Mouse (Mus musculus): ENCODE measurements around the gene Tmem231.
A peak's percentile ranks its signal among the peaks of the same experiment; 100 is the strongest.

Gene Tmem231

GRCm38 (mm10) chr8:111933348-111934076 is at the start of gene Tmem231:
Gene Tmem231, minus strand, starts transcription at chr8:111933881.
- peaks cover 27% of the 10 kb centered on the region for H3K36me3 ChIP-seq (ENCODE audit: insufficient read depth, low read length)
- H3K9me3 ChIP-seq (ENCODE audit: low read length) = no peaks in the 10 kb centered on the region
- TF ChIP-seq NANOG (IDR thresholded peaks at IDR 0.05; ENCODE audit: borderline replicate concordance, low read length) (no peak), CTCF (conservative IDR thresholded peaks at IDR 0.05; ENCODE audit: low read length) (no peak), POU5F1 (IDR thresholded peaks at IDR 0.05; ENCODE audit: borderline replicate concordance, low read length) (no peak)
- peaks cover 85% of the 10 kb centered on the region for H3K4me1 ChIP-seq (replicated peaks; ENCODE audit: low read depth, low read length)
- H3K4me3 ChIP-seq (replicated peaks; ENCODE audit: low read length) = peak within 1 kb of the TSS; percentile 94
- no peaks in the 10 kb centered on the region for H3K27me3 ChIP-seq (ENCODE audit: insufficient read depth, low read length)

GRCm38 (mm10) chr8:111982116-111982515 is 48.4 kb upstream of the Tmem231 start:
- Histone ChIP-seq H3K4me1 (replicated peaks; ENCODE audit: low read depth, low read length) (peaks cover 40% of the 10 kb centered on the region), H3K4me3 (replicated peaks; ENCODE audit: low read length) (no peak overlapping the region), H3K36me3 (ENCODE audit: insufficient read depth, low read length) (peaks cover 95% of the 10 kb centered on the region), H3K27me3 (ENCODE audit: insufficient read depth, low read length) (no peaks in the 10 kb centered on the region), H3K9me3 (ENCODE audit: low read length) (no peaks in the 10 kb centered on the region)
- no peak for TF ChIP-seq POU5F1 (IDR thresholded peaks at IDR 0.05; ENCODE audit: borderline replicate concordance, low read length)
- TF ChIP-seq CTCF (conservative IDR thresholded peaks at IDR 0.05; ENCODE audit: low read length) = peak; percentile 58
- no peak for TF ChIP-seq NANOG (IDR thresholded peaks at IDR 0.05; ENCODE audit: borderline replicate concordance, low read length)

- TF ChIP-seq CTCF (conservative IDR thresholded peaks at IDR 0.05; ENCODE audit: low read length) (no peak), NANOG (IDR thresholded peaks at IDR 0.05; ENCODE audit: borderline replicate concordance, low read length) (no peak), POU5F1 (IDR thresholded peaks at IDR 0.05; ENCODE audit: borderline replicate concordance, low read length) (no peak)
- Histone ChIP-seq H3K4me3 (replicated peaks; ENCODE audit: low read length) (no peak overlapping the region), H3K4me1 (replicated peaks; ENCODE audit: low read depth, low read length) (peaks cover 41% of the 10 kb centered on the region), H3K9me3 (ENCODE audit: low read length) (peaks cover 15% of the 10 kb centered on the region), H3K27me3 (ENCODE audit: insufficient read depth, low read length) (no peaks in the 10 kb centered on the region), H3K36me3 (ENCODE audit: insufficient read depth, low read length) (peaks cover 97% of the 10 kb centered on the region)
Observed at GRCm38 (mm10) chr8:111978147-111978546, 44.5 kb upstream of the Tmem231 start.

- no peak for TF ChIP-seq POU5F1 (IDR thresholded peaks at IDR 0.05; ENCODE audit: borderline replicate concordance, low read length)
- no peak for TF ChIP-seq CTCF (conservative IDR thresholded peaks at IDR 0.05; ENCODE audit: low read length)
- no peak for TF ChIP-seq NANOG (IDR thresholded peaks at IDR 0.05; ENCODE audit: borderline replicate concordance, low read length)
- Histone ChIP-seq H3K9me3 (ENCODE audit: low read length) (peaks cover 16% of the 10 kb centered on the region), H3K36me3 (ENCODE audit: insufficient read depth, low read length) (peaks cover 95% of the 10 kb centered on the region), H3K4me1 (replicated peaks; ENCODE audit: low read depth, low read length) (peaks cover 28% of the 10 kb centered on the region), H3K27me3 (ENCODE audit: insufficient read depth, low read length) (no peaks in the 10 kb centered on the region), H3K4me3 (replicated peaks; ENCODE audit: low read length) (no peak overlapping the region)
Observed at GRCm38 (mm10) chr8:111976326-111976725, 42.6 kb upstream of the Tmem231 start.

- Histone ChIP-seq H3K27me3 (ENCODE audit: insufficient read depth, low read length) (no peaks in the 10 kb centered on the region), H3K36me3 (ENCODE audit: insufficient read depth, low read length) (peaks cover 96% of the 10 kb centered on the region), H3K4me3 (replicated peaks; ENCODE audit: low read length) (no peak overlapping the region), H3K4me1 (replicated peaks; ENCODE audit: low read depth, low read length) (peaks cover 28% of the 10 kb centered on the region), H3K9me3 (ENCODE audit: low read length) (peaks cover 16% of the 10 kb centered on the region)
- TF ChIP-seq NANOG (IDR thresholded peaks at IDR 0.05; ENCODE audit: borderline replicate concordance, low read length) (no peak), POU5F1 (IDR thresholded peaks at IDR 0.05; ENCODE audit: borderline replicate concordance, low read length) (no peak), CTCF (conservative IDR thresholded peaks at IDR 0.05; ENCODE audit: low read length) (no peak)
Observed at GRCm38 (mm10) chr8:111975706-111976105, 42.0 kb upstream of the Tmem231 start.

- no peak for TF ChIP-seq NANOG (IDR thresholded peaks at IDR 0.05; ENCODE audit: borderline replicate concordance, low read length)
- Histone ChIP-seq H3K4me1 (replicated peaks; ENCODE audit: low read depth, low read length) (peaks cover 43% of the 10 kb centered on the region), H3K27me3 (ENCODE audit: insufficient read depth, low read length) (no peaks in the 10 kb centered on the region), H3K9me3 (ENCODE audit: low read length) (peaks cover 16% of the 10 kb centered on the region), H3K4me3 (replicated peaks; ENCODE audit: low read length) (no peak overlapping the region), H3K36me3 (ENCODE audit: insufficient read depth, low read length) (peaks cover 89% of the 10 kb centered on the region)
Observed at GRCm38 (mm10) chr8:111974138-111974537, 40.5 kb upstream of the Tmem231 start.

- H3K36me3 ChIP-seq (ENCODE audit: insufficient read depth, low read length) = peaks cover 74% of the 10 kb centered on the region
- no peaks in the 10 kb centered on the region for H3K27me3 ChIP-seq (ENCODE audit: insufficient read depth, low read length)
- peaks cover 66% of the 10 kb centered on the region for H3K4me1 ChIP-seq (replicated peaks; ENCODE audit: low read depth, low read length)
- H3K4me3 ChIP-seq (replicated peaks; ENCODE audit: low read length) = 0 out of 2 replicates have a peak overlapping the region, but pooled peaks have one; percentile 1
- TF ChIP-seq NANOG (IDR thresholded peaks at IDR 0.05; ENCODE audit: borderline replicate concordance, low read length) (no peak), POU5F1 (IDR thresholded peaks at IDR 0.05; ENCODE audit: borderline replicate concordance, low read length) (no peak), CTCF (conservative IDR thresholded peaks at IDR 0.05; ENCODE audit: low read length) (no peak)
- peaks cover 9% of the 10 kb centered on the region for H3K9me3 ChIP-seq (ENCODE audit: low read length)
Observed at GRCm38 (mm10) chr8:111968991-111969390, 35.3 kb upstream of the Tmem231 start.

- 0 out of 2 replicates have a peak overlapping the region, but pooled peaks have one; percentile 1 for H3K4me3 ChIP-seq (replicated peaks; ENCODE audit: low read length)
- TF ChIP-seq POU5F1 (IDR thresholded peaks at IDR 0.05; ENCODE audit: borderline replicate concordance, low read length) = no peak
- no peak for TF ChIP-seq CTCF (conservative IDR thresholded peaks at IDR 0.05; ENCODE audit: low read length)
- TF ChIP-seq NANOG (IDR thresholded peaks at IDR 0.05; ENCODE audit: borderline replicate concordance, low read length) = no peak
- H3K4me1 ChIP-seq (replicated peaks; ENCODE audit: low read depth, low read length) = peaks cover 70% of the 10 kb centered on the region
- no peaks in the 10 kb centered on the region for H3K27me3 ChIP-seq (ENCODE audit: insufficient read depth, low read length)
- H3K36me3 ChIP-seq (ENCODE audit: insufficient read depth, low read length) = peaks cover 70% of the 10 kb centered on the region
- peaks cover 4% of the 10 kb centered on the region for H3K9me3 ChIP-seq (ENCODE audit: low read length)
Observed at GRCm38 (mm10) chr8:111968541-111968940, 34.9 kb upstream of the Tmem231 start.

All from E14TG2a.4 (cell line).